Mouse (Mus musculus): ENCODE data around the gene Wdr63. TPM values are rescaled to one million over a fixed set of nuclear protein-coding genes. Genes with fewer than 3 reads are reported as not detected.
"Not testable (repeated sequence)": the region's sequence is repeated elsewhere in the genome, so short reads cannot be mapped to it uniquely, and the experiment has no call there.

Gene Wdr63
- polyA plus RNA-seq, 1 experiment = not detected

- Histone ChIP-seq H3K27ac (replicated peaks; ENCODE audit: low read depth, low read length) (no peak overlapping the region), H3K4me3 (ENCODE audit: insufficient read depth, low read depth, low read length) (no peak overlapping the region), H3K4me1 (ENCODE audit: control insufficient read depth, insufficient read depth, insufficient read length, low read length) (no peaks in the 10 kb centered on the region)
These were observed 85.7 kb downstream of the Wdr63 start for GRCm38 (mm10) chr3:146022232-146022631.

- no peak overlapping the region for H3K27ac ChIP-seq (replicated peaks; ENCODE audit: low read depth, low read length)
- no peak overlapping the region for H3K4me3 ChIP-seq (ENCODE audit: insufficient read depth, low read depth, low read length)
- no peaks in the 10 kb centered on the region for H3K4me1 ChIP-seq (ENCODE audit: control insufficient read depth, insufficient read depth, insufficient read length, low read length)
These were observed 90.4 kb downstream of the Wdr63 start for GRCm38 (mm10) chr3:146017521-146017920.

GRCm38 (mm10) chr3:146016979-146017378 lies 91.0 kb downstream of the Wdr63 start:
- H3K27ac ChIP-seq (replicated peaks; ENCODE audit: low read depth, low read length) = no peak overlapping the region
- H3K4me3 ChIP-seq (ENCODE audit: insufficient read depth, low read depth, low read length) = no peak overlapping the region
- no peaks in the 10 kb centered on the region for H3K4me1 ChIP-seq (ENCODE audit: control insufficient read depth, insufficient read depth, insufficient read length, low read length)

GRCm38 (mm10) chr3:146014321-146014720 lies 93.6 kb downstream of the Wdr63 start:
- Histone ChIP-seq H3K4me1 (ENCODE audit: control insufficient read depth, insufficient read depth, insufficient read length, low read length) (no peaks in the 10 kb centered on the region), H3K27ac (replicated peaks; ENCODE audit: low read depth, low read length) (no peak overlapping the region), H3K4me3 (ENCODE audit: insufficient read depth, low read depth, low read length) (no peak overlapping the region)

- H3K27ac ChIP-seq (replicated peaks; ENCODE audit: low read depth, low read length) = no peak overlapping the region
- no peak overlapping the region for H3K4me3 ChIP-seq (ENCODE audit: insufficient read depth, low read depth, low read length)
- no peaks in the 10 kb centered on the region for H3K4me1 ChIP-seq (ENCODE audit: control insufficient read depth, insufficient read depth, insufficient read length, low read length)
These were observed 94.4 kb downstream of the Wdr63 start for GRCm38 (mm10) chr3:146013490-146013889.

GRCm38 (mm10) chr3:146011544-146012218 lies 96.2 kb downstream of the Wdr63 start:
- Histone ChIP-seq H3K4me1 (ENCODE audit: control insufficient read depth, insufficient read depth, insufficient read length, low read length) (no peaks in the 10 kb centered on the region), H3K27ac (replicated peaks; ENCODE audit: low read depth, low read length) (no peak overlapping the region), H3K4me3 (ENCODE audit: insufficient read depth, low read depth, low read length) (no peak overlapping the region)

GRCm38 (mm10) chr3:146010751-146011150 lies 97.2 kb downstream of the Wdr63 start:
- no peak overlapping the region for H3K4me3 ChIP-seq (ENCODE audit: insufficient read depth, low read depth, low read length)
- H3K4me1 ChIP-seq (ENCODE audit: control insufficient read depth, insufficient read depth, insufficient read length, low read length) = no peaks in the 10 kb centered on the region
- H3K27ac ChIP-seq (replicated peaks; ENCODE audit: low read depth, low read length) = no peak overlapping the region

- Histone ChIP-seq H3K4me1 (ENCODE audit: control insufficient read depth, insufficient read depth, insufficient read length, low read length) (no peaks in the 10 kb centered on the region), H3K27ac (replicated peaks; ENCODE audit: low read depth, low read length) (0 out of 2 replicates have a peak overlapping the region, but pooled peaks have one; percentile 2), H3K4me3 (ENCODE audit: insufficient read depth, low read depth, low read length) (no peak overlapping the region)
These were observed 97.9 kb downstream of the Wdr63 start for GRCm38 (mm10) chr3:146009859-146010645.

- Histone ChIP-seq H3K4me3 (ENCODE audit: insufficient read depth, low read depth, low read length) (no peak overlapping the region), H3K4me1 (ENCODE audit: control insufficient read depth, insufficient read depth, insufficient read length, low read length) (no peaks in the 10 kb centered on the region), H3K27ac (replicated peaks; ENCODE audit: low read depth, low read length) (no peak overlapping the region)
These were observed 100.1 kb downstream of the Wdr63 start for GRCm38 (mm10) chr3:146007872-146008271.

- Histone ChIP-seq H3K4me3 (ENCODE audit: insufficient read depth, low read depth, low read length) (no peak overlapping the region), H3K27ac (replicated peaks; ENCODE audit: low read depth, low read length) (no peak overlapping the region), H3K4me1 (ENCODE audit: control insufficient read depth, insufficient read depth, insufficient read length, low read length) (no peaks in the 10 kb centered on the region)
These were observed 103.4 kb downstream of the Wdr63 start for GRCm38 (mm10) chr3:146004347-146005051.

GRCm38 (mm10) chr3:145996539-145996938 lies 111.4 kb downstream of the Wdr63 start:
- H3K4me3 ChIP-seq (ENCODE audit: insufficient read depth, low read depth, low read length); H3K4me1 ChIP-seq (ENCODE audit: control insufficient read depth, insufficient read depth, insufficient read length, low read length); H3K27ac ChIP-seq (replicated peaks; ENCODE audit: low read depth, low read length): not testable (repeated sequence)

GRCm38 (mm10) chr3:145995489-145995888 lies 112.4 kb downstream of the Wdr63 start:
- Histone ChIP-seq H3K4me3 (ENCODE audit: insufficient read depth, low read depth, low read length) (no peak overlapping the region), H3K27ac (replicated peaks; ENCODE audit: low read depth, low read length) (no peak overlapping the region), H3K4me1 (ENCODE audit: control insufficient read depth, insufficient read depth, insufficient read length, low read length) (peaks cover 2% of the 10 kb centered on the region; the same call in 1 of the 2 replicates)

- Histone ChIP-seq H3K4me3 (ENCODE audit: insufficient read depth, low read depth, low read length) (no peak overlapping the region), H3K4me1 (ENCODE audit: control insufficient read depth, insufficient read depth, insufficient read length, low read length) (peaks cover 2% of the 10 kb centered on the region; the same call in 1 of the 2 replicates), H3K27ac (replicated peaks; ENCODE audit: low read depth, low read length) (no peak overlapping the region)
These were observed 114.3 kb downstream of the Wdr63 start for GRCm38 (mm10) chr3:145993481-145994201.

- H3K27ac ChIP-seq (replicated peaks; ENCODE audit: low read depth, low read length) = peak overlapping the region; percentile 12; the same call in 1 of the 2 replicates
- H3K4me1 ChIP-seq (ENCODE audit: control insufficient read depth, insufficient read depth, insufficient read length, low read length) = peaks cover 2% of the 10 kb centered on the region; the same call in 1 of the 2 replicates
- H3K4me3 ChIP-seq (ENCODE audit: insufficient read depth, low read depth, low read length) = 0 out of 2 replicates have a peak overlapping the region, but pooled peaks have one; percentile 8
These were observed 115.1 kb downstream of the Wdr63 start for GRCm38 (mm10) chr3:145992796-145993195.

Data from brown adipose tissue, adult 24 weeks (tissue).